Mouse (Mus musculus) embryo, embryonic 11.5 days (tissue): Measurements from ENCODE around the gene Ly75.

ENCODE experiments used
- DNase-seq: peaks from one replicate; pipeline ENCODE4 v3.0.0-alpha.2; 2012; ENCODE audit warnings: low read depth, low spot score

Gene Ly75

DNA sequence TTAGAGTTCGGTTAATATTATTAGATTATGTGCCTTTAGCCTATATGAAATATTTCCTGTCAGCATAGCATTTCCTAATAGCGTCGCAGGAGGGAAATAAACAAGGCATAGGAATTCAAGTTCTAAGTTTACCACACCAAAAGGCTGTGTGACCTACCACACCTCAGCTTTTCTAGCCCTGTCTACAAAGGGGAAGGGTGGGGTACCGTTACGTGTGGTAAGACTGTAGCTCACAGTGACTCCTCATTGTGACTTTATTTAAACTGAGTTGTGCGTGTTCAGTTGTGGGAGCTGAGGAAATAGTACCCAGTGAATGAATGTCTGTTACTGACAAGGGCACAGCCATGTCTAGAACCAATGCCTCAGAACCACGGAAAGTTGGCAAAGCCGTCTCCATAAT, 8.0 kb downstream of the Ly75 start:
- no peak for DNase-seq

DNA sequence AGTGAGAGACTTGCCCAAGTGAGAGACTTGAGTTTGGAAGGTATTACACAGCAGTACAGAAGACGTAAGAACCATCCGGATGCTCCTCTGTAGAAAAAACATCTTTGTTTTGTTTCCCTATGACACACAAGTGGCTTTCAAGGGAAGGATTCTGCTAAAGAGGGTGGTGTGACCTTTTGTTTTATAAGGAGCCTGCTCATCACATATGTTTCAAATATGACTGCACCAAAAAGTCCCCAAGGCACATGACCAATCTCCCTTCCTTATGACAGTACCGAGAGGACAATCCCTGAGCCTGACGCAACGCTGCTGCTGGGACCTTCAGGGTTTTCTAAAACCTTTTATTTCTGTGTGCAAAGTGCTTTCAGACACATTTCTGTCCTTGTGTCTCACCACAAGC, 12.9 kb downstream of the Ly75 start:
- no peak for DNase-seq

DNA sequence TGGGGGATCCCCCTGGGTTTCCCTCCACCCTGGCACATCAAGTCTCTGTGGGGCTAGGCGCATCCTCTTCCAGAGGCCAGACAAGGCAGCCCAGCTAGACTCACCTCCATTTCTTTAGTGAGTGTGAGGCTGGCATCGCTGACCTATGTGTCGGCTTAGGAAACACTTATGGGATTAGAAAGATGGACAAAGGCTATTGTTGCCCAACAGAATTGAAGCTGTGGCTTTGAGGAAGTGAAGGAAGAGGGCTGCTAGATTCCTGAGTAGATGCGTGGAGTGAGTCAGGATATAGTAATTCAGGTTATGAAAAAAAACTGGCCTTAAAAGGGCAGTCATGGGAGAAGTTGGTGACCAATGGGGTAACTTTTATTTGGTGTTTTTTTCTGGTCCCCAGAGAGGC, 13.6 kb downstream of the Ly75 start:
- DNase-seq: no peak

DNA sequence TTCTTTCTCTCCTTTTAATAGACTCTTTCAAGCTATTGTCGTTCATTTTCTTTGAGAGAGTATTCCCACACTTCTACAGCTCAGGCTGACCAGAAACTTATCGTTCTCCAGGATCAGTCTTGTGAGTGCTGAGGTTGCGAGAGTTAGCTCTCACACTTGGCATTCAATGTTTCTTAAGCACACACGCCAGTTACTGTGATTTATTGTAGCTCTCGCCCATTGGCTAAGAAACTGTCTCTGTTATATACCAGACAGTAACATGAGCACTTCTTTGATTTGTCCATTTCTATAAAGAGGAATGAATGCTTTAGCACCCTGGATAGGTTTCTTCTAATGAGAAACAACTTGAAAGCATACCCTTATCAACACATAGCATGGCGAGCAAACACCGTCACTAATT, 15.2 kb downstream of the Ly75 start:
- no peak for DNase-seq

DNA sequence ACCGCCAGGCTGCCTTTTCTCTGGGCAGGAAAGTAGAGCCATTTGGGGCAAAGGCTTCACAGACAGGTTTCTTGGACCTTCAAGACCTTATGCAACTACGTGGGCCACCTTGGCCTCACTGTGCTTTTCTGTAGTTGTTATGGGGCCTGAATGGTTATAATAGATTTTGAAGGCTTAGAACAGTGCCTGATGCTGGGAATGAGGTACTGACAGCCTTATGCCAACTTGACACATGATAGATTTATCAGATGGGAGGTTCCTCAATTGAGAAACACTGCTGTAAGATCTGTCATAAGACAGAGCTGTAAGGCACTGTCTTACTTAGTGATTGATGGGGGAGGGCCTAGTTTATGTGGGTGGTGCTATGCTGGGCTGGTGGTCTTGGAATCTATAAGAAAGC, 15.9 kb downstream of the Ly75 start:
- no peak for DNase-seq

DNA sequence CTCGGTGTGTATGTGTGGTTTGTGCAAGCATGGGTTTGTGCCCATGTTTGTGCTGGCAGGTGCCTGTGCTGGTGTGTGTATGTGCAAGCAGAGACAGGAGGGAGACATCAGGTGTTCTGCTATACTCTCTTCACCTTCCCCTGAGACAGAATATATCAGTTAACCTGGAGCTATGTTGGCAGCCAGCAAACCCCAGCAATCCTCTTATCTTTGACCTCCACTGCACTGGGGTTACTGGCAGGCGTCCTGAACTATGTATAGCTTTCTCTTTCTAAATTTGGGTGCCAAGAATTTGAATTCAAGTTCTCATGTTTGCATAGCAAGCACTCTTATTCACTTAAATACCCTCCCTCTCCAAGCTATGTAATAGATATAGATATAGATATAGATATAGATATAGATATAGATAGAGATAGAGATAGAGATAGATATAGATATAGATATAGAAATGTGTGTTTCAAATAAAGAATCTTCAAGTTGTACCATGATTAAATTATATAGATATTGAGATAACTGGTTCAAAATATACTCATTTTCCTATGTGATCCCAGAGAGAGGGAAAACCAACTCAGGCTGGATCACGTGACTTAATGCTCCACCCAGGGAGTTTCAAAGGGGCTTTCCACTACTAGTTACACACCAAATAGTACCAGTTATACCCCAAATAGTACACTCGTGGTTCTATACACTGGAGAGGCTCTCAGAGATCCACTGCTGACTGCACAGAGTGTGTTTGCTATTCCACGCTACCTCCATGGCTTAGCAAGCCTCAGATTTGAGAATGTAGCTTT, 17.1 kb downstream of the Ly75 start:
- DNase-seq: no peak

DNA sequence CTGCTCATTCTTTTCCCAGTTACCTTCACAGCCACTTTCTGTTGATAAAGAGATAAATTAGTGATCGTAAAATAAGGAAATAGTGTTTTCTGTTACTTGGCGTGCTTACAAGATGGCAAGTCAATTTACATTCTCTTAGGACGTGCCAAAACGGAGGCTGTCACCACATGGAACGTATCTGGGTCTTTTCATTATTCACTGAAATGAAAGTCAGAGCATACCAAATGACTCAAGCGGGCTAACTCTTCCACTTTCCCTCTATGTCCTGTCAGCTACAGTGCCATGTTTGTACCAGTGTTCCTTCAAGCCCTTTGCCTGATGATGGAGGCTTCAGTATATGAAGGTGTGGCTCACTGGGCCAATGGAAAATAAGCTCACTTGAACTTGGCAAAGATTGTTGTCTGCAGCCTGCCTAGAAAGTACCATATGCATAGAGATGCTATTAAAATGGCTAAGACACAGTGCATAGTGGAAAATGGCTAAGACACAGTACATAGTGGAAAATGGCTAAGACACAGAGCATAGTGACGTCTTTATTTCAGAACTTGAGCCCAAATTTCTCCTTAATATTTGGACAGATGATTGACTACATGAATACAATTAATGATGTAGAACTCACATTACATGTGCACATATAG, 17.8 kb downstream of the Ly75 start:
- DNase-seq: no peak

DNA sequence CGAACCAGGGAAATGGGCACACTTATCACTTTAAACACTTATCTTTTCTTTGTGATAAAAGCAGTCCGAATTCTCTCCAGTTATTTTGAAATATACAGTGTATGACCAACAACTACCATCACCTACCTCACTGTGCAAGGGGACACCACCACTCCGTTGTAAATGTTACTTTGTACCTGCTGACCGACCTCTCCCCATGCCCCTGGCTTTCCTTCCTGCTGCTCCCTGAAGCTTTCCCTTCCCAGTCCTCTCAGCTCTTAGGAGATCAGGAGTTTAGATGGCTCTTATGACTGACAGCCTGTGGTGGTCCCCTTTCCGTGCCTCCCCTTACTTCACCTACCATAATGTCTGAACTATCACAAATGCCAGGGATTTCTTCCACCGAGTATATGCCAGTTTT, 21.0 kb downstream of the Ly75 start:
- DNase-seq: no peak

DNA sequence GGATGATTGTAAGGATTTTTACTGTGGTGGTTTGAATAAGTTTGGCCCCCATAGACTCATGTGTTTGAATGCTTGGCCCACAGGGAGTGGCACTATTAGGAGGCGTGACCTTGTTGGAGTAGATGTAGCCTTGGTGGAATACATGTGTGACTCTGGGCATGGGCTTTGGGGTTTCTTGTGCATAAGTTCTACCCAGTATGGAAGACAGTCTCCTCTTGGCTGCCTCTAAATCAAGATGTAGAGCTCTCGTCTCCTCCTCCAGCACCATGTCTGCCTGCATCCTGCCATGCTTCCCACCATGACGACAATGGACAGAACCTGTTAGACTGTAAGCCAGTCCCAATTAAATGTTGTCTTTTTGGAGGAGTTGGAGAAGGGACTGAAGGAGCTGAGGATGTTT, 23.3 kb downstream of the Ly75 start:
- no peak for DNase-seq

DNA sequence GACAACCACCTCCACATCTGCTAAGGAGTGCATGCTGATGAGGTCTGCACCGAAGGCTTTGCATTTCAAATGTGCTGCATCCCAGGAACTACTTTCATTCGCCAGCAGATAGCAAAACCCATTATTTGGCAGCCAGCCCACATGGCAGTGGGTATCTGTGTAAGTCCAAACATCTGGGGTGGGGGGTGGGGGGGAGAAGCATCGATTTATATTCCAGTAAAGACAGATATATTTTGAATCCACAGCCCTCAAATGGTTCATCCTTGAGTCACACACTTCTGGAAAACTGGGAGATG, 27.8 kb downstream of the Ly75 start:
- no peak for DNase-seq

DNA sequence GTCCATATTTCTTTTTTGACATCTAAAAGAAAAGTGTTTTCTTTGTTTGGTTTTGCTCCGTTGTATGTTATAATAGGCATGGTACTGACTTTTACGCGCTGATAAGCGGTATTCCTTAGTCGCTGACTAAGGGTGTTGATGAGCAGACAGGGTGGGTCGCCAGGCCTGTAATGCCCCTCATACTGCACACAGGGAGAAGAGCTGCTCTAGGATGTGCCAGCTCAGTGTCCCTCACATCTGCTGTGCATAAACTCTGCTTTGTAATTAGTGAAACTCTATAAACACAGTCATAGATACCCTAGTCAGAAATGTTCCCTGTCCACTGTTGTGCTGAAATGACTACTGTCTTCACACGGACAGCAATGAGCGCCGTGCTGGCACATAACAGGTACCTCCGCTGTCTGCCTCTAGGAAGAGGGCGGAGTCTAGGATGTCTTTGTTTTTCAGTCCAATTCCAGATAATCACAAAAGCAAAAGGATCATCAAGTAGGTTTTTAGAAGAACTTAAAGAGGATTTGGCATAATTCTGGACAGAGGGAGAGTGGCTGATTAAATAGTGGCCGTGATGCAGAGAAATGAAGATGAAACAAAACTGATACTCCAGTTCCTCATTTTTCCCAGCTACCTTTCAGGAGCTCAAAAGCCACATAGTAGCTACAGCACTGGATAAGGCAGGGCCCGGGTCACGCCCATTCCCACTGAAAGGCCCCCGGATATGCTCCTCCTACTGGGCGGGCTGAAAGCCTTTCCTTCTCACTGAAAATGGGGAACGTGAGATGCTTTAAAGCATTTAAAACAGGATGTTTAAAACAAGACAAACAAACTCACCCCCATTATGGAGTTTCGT, 28.3 kb downstream of the Ly75 start:
- DNase-seq: no peak

DNA sequence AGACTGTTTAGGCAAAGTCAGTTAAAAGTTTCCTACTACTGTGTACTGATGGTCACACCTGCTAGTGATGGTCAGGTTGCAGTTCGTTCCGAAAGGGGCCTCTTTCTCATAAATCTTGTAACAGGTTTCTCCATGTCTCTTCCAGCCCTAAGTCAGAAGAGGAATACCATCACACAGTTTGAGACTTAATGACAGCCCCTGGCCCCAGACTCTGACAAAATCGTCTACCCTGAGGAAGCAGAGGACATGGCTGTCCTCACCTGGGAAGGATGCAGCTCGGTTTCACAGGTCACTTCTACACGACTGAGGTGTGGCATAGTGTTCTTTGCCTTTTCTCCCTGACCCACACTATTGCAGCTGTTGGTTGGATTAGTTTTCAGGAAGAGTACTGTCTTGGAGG, 30.8 kb downstream of the Ly75 start:
- DNase-seq: no peak

DNA sequence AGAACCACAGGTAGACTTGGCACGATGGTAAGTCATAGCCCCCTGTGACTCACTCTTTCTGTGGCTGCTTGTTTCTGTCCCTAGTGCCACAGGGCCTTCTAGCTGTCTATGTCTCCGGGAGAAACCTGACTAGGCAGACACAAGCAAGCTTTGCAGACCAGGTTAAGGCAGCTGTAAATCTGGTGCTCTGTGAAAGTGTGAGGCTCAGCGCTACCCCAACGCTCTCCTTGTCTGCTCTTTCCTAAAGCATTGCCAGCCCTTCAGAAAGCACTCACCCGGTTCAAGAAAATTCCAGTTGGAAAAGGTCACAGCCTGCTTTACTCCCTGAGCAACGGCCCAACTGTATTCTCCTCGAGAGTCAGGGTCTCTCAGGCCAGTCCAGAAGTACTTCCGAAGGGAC, 31.3 kb downstream of the Ly75 start:
- no peak for DNase-seq

DNA sequence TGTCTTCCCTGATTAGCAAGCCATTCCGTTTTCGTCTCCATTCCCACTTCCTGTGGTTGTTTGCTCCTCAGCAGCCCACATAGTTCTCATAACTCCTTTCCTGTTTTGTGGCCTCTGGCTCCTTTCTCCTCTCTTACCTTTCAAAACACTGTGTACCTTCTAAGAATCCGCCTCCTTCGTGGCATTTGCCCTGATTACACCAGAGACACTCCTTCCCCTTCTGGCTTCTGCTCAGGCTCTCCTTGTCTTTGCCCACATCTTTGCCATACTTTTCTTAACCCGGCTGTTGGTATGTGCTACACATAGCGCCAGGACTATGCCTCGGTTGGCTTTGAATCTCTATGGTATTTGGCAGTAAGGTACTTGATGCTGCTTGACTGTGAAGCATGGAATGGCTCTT, 35.2 kb downstream of the Ly75 start:
- no peak for DNase-seq

DNA sequence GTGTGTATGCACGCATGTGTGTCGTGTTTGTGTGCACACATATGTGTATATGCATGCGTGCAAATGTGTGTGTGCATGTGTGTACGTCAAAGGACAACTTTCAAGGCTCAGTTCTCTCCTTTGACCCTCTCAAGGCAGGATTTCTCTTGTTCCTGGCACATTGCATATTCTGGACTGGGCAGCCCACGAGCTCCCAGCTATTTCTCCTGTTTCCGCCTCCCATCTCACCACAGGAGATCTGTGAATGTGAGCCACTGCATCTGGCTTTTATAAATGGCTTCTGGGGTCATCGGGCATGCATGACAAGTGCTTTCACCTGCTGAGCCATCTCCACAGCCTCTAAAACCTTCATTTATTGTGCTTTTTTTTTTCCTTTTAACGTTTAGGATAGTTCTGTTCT, 36.6 kb downstream of the Ly75 start:
- DNase-seq: no peak

DNA sequence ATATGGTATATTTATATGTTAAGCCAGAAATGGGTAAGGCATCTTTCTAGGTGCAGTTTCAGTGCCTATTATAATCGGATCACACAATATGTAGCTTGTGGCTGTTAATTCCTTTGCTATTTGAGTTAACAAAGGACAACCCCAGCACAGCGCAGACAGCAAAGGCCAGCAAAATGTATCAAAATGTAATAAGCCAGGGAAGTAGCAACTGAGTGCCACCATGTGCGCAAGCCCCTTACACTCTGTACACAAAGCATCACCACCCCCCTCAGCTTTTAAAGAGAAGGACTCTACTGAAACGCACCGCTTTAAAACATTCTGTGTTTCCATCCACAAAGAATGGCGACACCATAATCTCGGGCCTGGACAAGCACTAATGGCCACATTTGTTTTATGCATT, 37.4 kb downstream of the Ly75 start:
- no peak for DNase-seq

DNA sequence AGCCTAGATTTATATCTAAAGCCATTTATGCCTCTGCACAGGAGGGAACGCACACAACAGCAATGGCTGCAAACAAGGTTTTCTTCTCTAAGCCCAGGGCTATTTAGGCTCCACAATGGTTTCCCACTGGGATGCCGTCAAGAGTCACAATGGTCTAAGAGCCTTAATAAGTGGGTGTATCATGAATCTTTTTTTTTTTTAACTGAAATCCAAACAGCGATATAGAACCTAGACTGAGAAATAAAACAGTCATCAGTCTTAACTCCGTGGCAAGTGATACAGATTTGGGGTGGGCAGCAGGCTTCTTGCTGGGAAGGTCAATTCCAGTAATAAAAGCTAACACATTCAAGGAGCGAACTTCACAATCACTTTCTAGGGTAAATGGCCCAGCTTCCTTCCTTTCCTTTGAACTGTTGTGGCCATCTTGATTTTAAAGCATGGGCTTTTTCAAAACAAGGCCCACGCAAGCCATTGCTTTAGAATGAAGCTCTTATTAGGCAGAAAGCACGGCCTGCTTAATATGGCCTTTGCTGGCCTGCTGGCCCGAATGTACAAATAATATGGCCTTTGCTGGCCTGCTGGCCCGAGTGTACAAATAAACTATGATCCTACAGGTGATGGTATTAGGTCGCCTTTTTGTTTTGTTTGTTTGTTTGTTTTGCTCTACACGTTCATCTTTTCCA, 39.4 kb downstream of the Ly75 start:
- no peak for DNase-seq

DNA sequence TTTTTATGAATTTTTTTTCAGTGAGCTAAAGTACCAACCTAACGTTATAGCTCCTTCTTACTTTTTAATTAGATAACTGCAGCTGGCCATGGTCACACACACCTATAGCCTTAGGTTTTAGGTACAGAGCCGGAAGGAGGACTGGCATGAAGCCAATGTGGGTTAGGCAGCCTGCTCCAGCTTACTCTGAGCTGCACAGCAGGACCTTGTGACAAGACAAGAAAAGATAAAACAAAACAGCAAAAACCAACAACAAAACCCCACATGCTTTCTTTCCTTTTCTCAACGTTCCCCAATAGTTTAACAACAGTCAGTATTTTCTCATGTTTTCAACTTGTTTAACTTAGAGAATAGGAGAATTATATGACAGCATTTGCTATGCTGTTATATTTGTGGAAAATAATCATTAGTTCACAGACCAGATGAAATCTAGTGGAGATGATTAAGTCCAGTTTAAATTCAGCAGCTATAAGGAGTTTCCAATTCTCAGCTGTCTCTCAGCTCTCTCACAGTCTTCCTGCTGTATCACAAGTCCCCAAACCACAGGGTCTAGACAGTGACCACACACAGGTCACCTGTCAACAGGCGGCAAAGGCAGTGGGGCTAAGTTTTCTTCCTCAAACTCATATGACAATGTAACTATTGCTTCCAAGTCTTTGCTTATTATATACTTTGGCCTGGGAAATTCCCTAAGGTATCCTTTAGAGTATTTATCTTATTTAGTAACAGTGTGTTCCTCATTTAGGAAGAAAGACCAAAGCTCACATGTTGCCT, 40.8 kb downstream of the Ly75 start:
- DNase-seq: no peak

DNA sequence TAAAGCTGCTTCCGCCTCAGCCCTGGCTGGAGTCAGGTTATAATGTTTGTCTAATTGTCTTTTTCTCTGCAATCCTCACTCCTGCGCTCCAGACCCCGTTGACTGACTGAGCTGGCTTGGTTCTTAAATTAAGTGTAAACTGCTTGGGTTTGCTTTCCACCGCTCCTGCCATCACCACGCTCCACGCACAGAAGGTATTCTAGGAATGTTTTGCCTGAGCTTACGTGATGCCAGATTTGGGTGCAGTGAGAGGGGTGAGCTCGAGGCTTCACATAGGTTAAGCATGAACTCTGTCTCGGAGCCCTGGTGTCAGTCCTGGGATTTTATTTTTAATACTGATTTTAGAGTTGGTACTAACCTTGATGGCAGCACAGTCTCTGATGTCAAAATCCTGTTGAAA, 45.2 kb downstream of the Ly75 start:
- no peak for DNase-seq

DNA sequence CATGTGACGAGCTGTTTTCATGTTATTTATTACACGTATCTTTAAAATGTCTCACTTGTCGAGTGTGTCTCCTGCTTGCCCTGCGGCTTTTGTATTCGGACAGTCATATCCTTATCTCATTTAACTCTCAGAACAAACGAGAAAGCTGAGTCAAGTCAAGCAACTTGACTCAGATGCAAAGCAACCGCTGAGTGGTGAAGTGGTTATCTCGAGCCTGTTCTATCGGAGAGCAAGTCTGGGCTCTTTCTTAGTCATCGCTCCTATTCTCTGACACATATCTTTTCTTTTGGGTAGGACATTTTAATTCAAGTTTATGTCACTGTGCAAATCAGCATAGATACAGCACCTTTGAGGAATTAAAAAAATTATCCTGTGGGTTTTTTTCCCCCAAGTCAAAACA, 54.5 kb downstream of the Ly75 start:
- no peak for DNase-seq

DNA sequence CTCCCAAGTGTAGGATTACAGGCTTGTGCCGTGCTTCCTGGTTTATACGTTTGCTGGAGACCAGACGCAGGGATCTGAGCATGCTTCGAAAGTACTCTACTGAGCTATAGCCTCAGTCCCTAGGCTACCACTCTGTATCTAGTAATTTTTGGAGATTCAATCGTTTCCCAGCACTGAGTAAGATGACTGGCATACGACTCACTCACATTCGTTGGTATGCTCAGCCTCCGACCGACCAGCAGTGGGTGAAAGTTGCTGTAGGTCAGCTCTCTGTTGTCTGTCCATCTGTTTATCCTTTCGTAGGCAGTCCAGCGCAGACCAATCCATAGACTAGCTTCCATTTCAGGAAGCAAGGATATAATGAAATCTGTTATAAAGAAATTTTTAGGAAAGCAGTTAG, 55.5 kb downstream of the Ly75 start:
- no peak for DNase-seq

DNA sequence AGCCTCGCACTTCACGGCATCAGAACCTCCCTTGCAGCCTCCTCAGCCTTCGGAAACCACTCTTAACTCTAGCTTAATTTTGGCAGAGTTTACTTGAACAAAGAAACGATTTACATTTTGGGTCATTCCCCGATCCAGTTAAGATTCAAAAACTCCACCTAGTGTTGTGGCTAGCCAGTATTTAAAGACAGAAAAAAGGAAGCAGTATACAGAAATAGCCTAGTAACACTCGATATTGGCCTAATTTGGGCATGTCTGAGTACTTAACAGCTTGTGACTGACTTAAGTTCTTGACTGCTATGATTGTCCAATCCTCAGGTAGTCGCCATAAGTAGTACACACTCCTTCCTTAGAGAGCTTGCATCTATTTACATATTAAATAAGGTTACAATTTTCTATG, 56.2 kb downstream of the Ly75 start:
- no peak for DNase-seq
